Mouse (Mus musculus) olfactory bulb, adult 2 months (tissue): Measurements from ENCODE around the gene Gper1.

Experiments used
- CTCF ChIP-seq: fragments of 200-500 bp; IDR thresholded peaks from 2 replicates; pipeline ENCODE4 v1.5.1; 2012; ENCODE audit warnings: low read depth, mild to moderate bottlenecking, low read length, moderate library complexity; ENCODE audit not compliant: insufficient read depth
- POLR2A ChIP-seq: fragments of 200-500 bp; IDR thresholded peaks from 2 replicates; pipeline ENCODE4 v1.6.1; 2012; ENCODE audit warnings: mild to moderate bottlenecking, low read depth, low read length, moderate library complexity; ENCODE audit not compliant: insufficient read depth

- TF ChIP-seq CTCF (no peak), POLR2A (no peak)
Observed at GRCm38 (mm10) chr5:139418633-139419032, 4.3 kb upstream of the Gper1 start.
